ENCODE assay signal across 9 mouse cellular contexts in the genomic region with DNA sequence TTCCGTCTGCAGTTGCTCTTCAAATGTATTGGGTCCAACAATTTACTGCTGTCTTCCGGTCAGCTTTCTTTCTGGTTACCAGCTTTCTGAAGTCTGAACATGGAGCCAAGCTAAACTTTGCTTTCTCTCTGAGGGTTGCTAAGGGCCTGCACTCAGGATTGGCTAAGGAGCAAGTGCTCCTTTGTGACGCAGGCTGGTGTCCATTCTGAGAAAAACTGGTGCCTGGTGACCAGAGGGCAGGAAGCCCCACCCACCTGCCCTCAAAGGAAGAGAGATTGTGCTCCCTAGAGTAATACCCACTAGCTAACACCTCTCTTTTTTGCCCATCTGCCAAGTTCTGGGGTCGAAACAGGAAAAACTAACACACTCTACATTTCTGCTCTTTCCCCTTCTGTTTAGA. TPM values are rescaled to one million over a fixed set of nuclear protein-coding genes. Genes with fewer than 3 reads are reported as not detected.
DNase-seq lines count a peak whose midpoint lies in the region; ATAC-seq and TF ChIP-seq lines count a peak whose summit lies in the region.
"Had no signal": no experiment of that assay in that cellular context is flagged by ENCODE, and none has a peak within 500 bp of the region (broad histone marks: within the 10 kb centered on the region; RNA-seq: fewer than 3 reads in every experiment).

No protein-coding gene starts in this region.

- no peaks in the 10 kb centered on the region for H3K36me3 ChIP-seq in testis, adult 2 months (ENCODE audit: control insufficient read depth, insufficient read depth, low read length)
- no peaks in the 10 kb centered on the region for H3K36me3 ChIP-seq in midbrain, embryonic 14.5 days (ENCODE audit: control insufficient read depth, insufficient read depth, low read length)
- no peaks in the 10 kb centered on the region for H3K36me3 ChIP-seq in forebrain, embryonic 10.5 days (replicated peaks)
- H3K36me3 ChIP-seq: limb, embryonic 12.5 days had no signal

- H3K27ac ChIP-seq in testis, adult 2 months (ENCODE audit: control insufficient read depth, insufficient read depth, low read depth, low read length), result peak overlapping the region; percentile 83
- H3K27ac ChIP-seq in midbrain, embryonic 14.5 days (replicated peaks; ENCODE audit: low read depth, low read length), result no peak overlapping the region
- H3K27ac ChIP-seq in forebrain, embryonic 10.5 days, result no peak overlapping the region
- H3K27ac ChIP-seq: limb, embryonic 12.5 days had no signal

- no peak for ATAC-seq in midbrain, embryonic 14.5 days (ENCODE audit: low FRiP score, low TSS enrichment)

- no peak for TF ChIP-seq POLR2A in testis, adult 2 months (IDR thresholded peaks at IDR 0.05; ENCODE audit: control insufficient read depth, low read depth, low read length)

- no peaks in the 10 kb centered on the region for H3K27me3 ChIP-seq in testis, adult 2 months (ENCODE audit: control insufficient read depth, insufficient read depth, low read length)
- H3K27me3 ChIP-seq in midbrain, embryonic 14.5 days (ENCODE audit: control insufficient read depth, insufficient read depth, low read length), result no peaks in the 10 kb centered on the region
- no peaks in the 10 kb centered on the region for H3K27me3 ChIP-seq in forebrain, embryonic 10.5 days (ENCODE audit: poor library complexity, severe bottlenecking)
- H3K27me3 ChIP-seq: limb, embryonic 12.5 days had no signal

- H3K9me3 ChIP-seq in midbrain, embryonic 14.5 days (ENCODE audit: control insufficient read depth, low read length), result no peaks in the 10 kb centered on the region
- H3K9me3 ChIP-seq in forebrain, embryonic 10.5 days, result no peaks in the 10 kb centered on the region
- H3K9me3 ChIP-seq: limb, embryonic 12.5 days had no signal

- no peak overlapping the region for H3K4me2 ChIP-seq in midbrain, embryonic 14.5 days (ENCODE audit: low read length)
- H3K4me2 ChIP-seq: limb, embryonic 12.5 days had no signal

- intact Hi-C loops in heart, postnatal 14 days (cut with DNase I), result no loop called here

- no peak for TF ChIP-seq CTCF in testis, adult 2 months (IDR thresholded peaks at IDR 0.05; ENCODE audit: control insufficient read depth, insufficient read depth, insufficient replicate concordance, low read depth, low read length)

- WGBS in midbrain, embryonic 14.5 days, result 67% methylated on average over 4 of the region's 4 CpGs
- WGBS in forebrain, embryonic 10.5 days, result 67% methylated on average over 4 of the region's 4 CpGs

- peak overlapping the region; percentile 53; the same call in 1 of the 2 replicates for H3K4me3 ChIP-seq in testis, adult 2 months (ENCODE audit: control insufficient read depth, low read depth, low read length)
- H3K4me3 ChIP-seq in midbrain, embryonic 14.5 days (replicated peaks; ENCODE audit: low read depth, low read length), result no peak overlapping the region
- H3K4me3 ChIP-seq in forebrain, embryonic 10.5 days, result no peak overlapping the region
- H3K4me3 ChIP-seq: limb, embryonic 12.5 days had no signal

- H3K4me1 ChIP-seq in testis, adult 2 months (ENCODE audit: control insufficient read depth, insufficient read depth, low read length), result no peaks in the 10 kb centered on the region
- no peaks in the 10 kb centered on the region for H3K4me1 ChIP-seq in midbrain, embryonic 14.5 days (ENCODE audit: control insufficient read depth, insufficient read depth, low read length)
- no peaks in the 10 kb centered on the region for H3K4me1 ChIP-seq in forebrain, embryonic 10.5 days
- H3K4me1 ChIP-seq: limb, embryonic 12.5 days had no signal

- DNase-seq in testis, postnatal 14 days (ENCODE audit: low spot score), result no peak
- peak; percentile 21 to 22 for DNase-seq in heart, postnatal 14 days
- peak; percentile 40 to 59 for DNase-seq in lung, adult 18-20 months
- no peak for DNase-seq in midbrain, embryonic 14.5 days
- no peak for DNase-seq in thymus, postnatal 10 days (ENCODE audit: low spot score in 2 of 2)
- no peak for DNase-seq in forebrain, embryonic 10.5 days (ENCODE audit: extremely low spot score, low spot score)
- no peak for DNase-seq in urinary bladder, postnatal 10 days (ENCODE audit: low spot score)

- H3K9ac ChIP-seq in midbrain, embryonic 14.5 days (replicated peaks; ENCODE audit: low read length), result no peak overlapping the region
- H3K9ac ChIP-seq: limb, embryonic 12.5 days had no signal

RNA-seq across cellular contexts. Expression of gene Gm6377, which starts 5.6 kb away (rescaled TPM):
- polyA plus RNA-seq in testis, adult 2 months (2012; rRNA removed), result not detected in 2 replicates
- under 1 TPM; 0.17 to 0.29 TPM for total RNA-seq in heart, postnatal 14 days (2021)
- 0.22 and 0.29 TPM in 2 replicates for polyA plus RNA-seq in midbrain, embryonic 14.5 days (2014; fragmentation: Nextera tagmentation; extraction: Ambion mirVana)
- polyA plus RNA-seq in forebrain, embryonic 10.5 days (2016; fragmentation: Nextera tagmentation; extraction: Ambion mirVana), result 0.10 TPM in 1 of 2 replicates, not detected in the other

Comparison
In these comparisons a context has a peak if more than half of its experiments do, and no peak if none do; other contexts are left out.
1. DNase-seq: peak in heart, postnatal 14 days (2 of 2) and lung, adult 18-20 months (2 of 2); none in testis, postnatal 14 days (single experiment), midbrain, embryonic 14.5 days (single experiment), thymus, postnatal 10 days (0 of 2), forebrain, embryonic 10.5 days (single experiment) and urinary bladder, postnatal 10 days (single experiment).